Mouse (Mus musculus) myocyte (in vitro differentiated cells): ENCODE results near the gene Slc35b1. TPM values are rescaled to one million over a fixed set of nuclear protein-coding genes. Genes with fewer than 3 reads are reported as not detected.
"Not testable (repeated sequence)": the region's sequence is repeated elsewhere in the genome, so short reads cannot be mapped to it uniquely, and the experiment has no call there.

Experiments used
- H3K27me3 ChIP-seq: one replicate; pipeline ENCODE4 v1.6.1; 2011; ENCODE audit not compliant: control insufficient read depth, insufficient read depth, insufficient read length
- H3K36me3 ChIP-seq: one replicate; pipeline ENCODE4 v1.6.1; 2011; ENCODE audit not compliant: control insufficient read depth, insufficient read depth
- H3K4me2 ChIP-seq: one replicate; pipeline ENCODE4 v1.6.1; 2011; ENCODE audit warnings: low read depth, control low read depth
- H3K4me3 ChIP-seq: one replicate; pipeline ENCODE4 v1.5.1; 2011; ENCODE audit warnings: mild to moderate bottlenecking, control low read depth, moderate library complexity
- H3K79me2 ChIP-seq: one replicate; pipeline ENCODE4 v1.6.1; 2011; ENCODE audit not compliant: control insufficient read depth, insufficient read depth
- H3ac ChIP-seq: one replicate; pipeline ENCODE4 v1.6.1; 2011; ENCODE audit not compliant: control insufficient read depth, insufficient read length
- CEBPB ChIP-seq: IDR thresholded peaks from 2 replicates; pipeline ENCODE4 v1.6.1; 2011; ENCODE audit warnings: mild to moderate bottlenecking, moderate library complexity; ENCODE audit not compliant: poor library complexity, insufficient read depth, severe bottlenecking
- E2F4 ChIP-seq: IDR thresholded peaks from one replicate; pipeline ENCODE4 v1.6.1; 2011; ENCODE audit warnings: mild to moderate bottlenecking, control low read depth, moderate library complexity; ENCODE audit not compliant: insufficient read depth
- MAX ChIP-seq: IDR thresholded peaks from one replicate; pipeline ENCODE4 v1.6.1; 2011; ENCODE audit warnings: low read depth, mild to moderate bottlenecking, control low read depth
- MYOD1 ChIP-seq, 3 experiments: IDR thresholded peaks; one replicate each; pipeline ENCODE4 v1.6.1; 2011; ENCODE audit warnings: control low read depth in 2 of 3, low read depth in 2 of 3, mild to moderate bottlenecking in 2 of 3, moderate library complexity in 1 of 3; ENCODE audit not compliant: insufficient read length in 2 of 3, control insufficient read depth in 1 of 3
- MYOG ChIP-seq, 3 experiments: IDR thresholded peaks; one replicate each; pipeline ENCODE4 v1.6.1; 2011; ENCODE audit warnings: control low read depth in 2 of 3, low read depth in 2 of 3, mild to moderate bottlenecking in 2 of 3; ENCODE audit not compliant: insufficient read length in 2 of 3, control insufficient read depth in 1 of 3, insufficient read depth in 1 of 3
- POLR2A ChIP-seq: IDR thresholded peaks from one replicate; pipeline ENCODE4 v1.6.1; 2011; ENCODE audit warnings: low read depth, mild to moderate bottlenecking, control low read depth, moderate library complexity; ENCODE audit not compliant: insufficient read length
- POLR2AphosphoS2 ChIP-seq: IDR thresholded peaks from one replicate; pipeline ENCODE4 v1.6.1; 2011; ENCODE audit warnings: low read depth, control low read depth; ENCODE audit not compliant: insufficient read length
- REST ChIP-seq: IDR thresholded peaks from one replicate; pipeline ENCODE4 v1.6.1; 2011; ENCODE audit warnings: mild to moderate bottlenecking, control low read depth, moderate library complexity; ENCODE audit not compliant: insufficient read depth, insufficient read length
- SRF ChIP-seq: IDR thresholded peaks from one replicate; pipeline ENCODE4 v1.6.1; 2011; ENCODE audit warnings: low read depth; ENCODE audit not compliant: control insufficient read depth, insufficient read length
- TCF12 ChIP-seq: IDR thresholded peaks from one replicate; pipeline ENCODE4 v1.6.1; 2011; ENCODE audit warnings: mild to moderate bottlenecking, control low read depth; ENCODE audit not compliant: poor library complexity, insufficient read depth, severe bottlenecking
- TCF3 ChIP-seq: IDR thresholded peaks from one replicate; pipeline ENCODE4 v1.6.1; 2011; ENCODE audit warnings: low read depth, control low read depth; ENCODE audit not compliant: insufficient read length
- USF1 ChIP-seq: IDR thresholded peaks from one replicate; pipeline ENCODE4 v1.6.1; 2011; ENCODE audit warnings: low read depth, mild to moderate bottlenecking, control low read depth, moderate library complexity
- polyA plus RNA-seq: library from polyadenylated mRNA; unstranded; fragments of >200 nt; fragmentation: generic; extraction: Trizol; gene quantifications from one replicate; pipeline ENCODE4 v1.2.1, GENCODE M21; 2012; ENCODE audit warnings: missing spikeins

Gene Slc35b1
- polyA plus RNA-seq, 1 experiment = 66.7 TPM

- peak overlapping the region; percentile 6 for H3K4me3 ChIP-seq
- H3K27me3 ChIP-seq = no peaks in the 10 kb centered on the region
- no peaks in the 10 kb centered on the region for H3K79me2 ChIP-seq
- no peaks in the 10 kb centered on the region for H3K36me3 ChIP-seq
- peak overlapping the region; percentile 80 for H3K4me2 ChIP-seq
- TF ChIP-seq MYOG (IDR thresholded peaks at IDR 0.05; ENCODE audit: control insufficient read depth in 1 of 3, insufficient read depth in 1 of 3, insufficient read length in 2 of 3, low read depth in 2 of 3) = no peak
- TF ChIP-seq POLR2AphosphoS2 = no peak
- TF ChIP-seq POLR2A = peak; percentile 49
- no peak for TF ChIP-seq SRF
- no peak for TF ChIP-seq REST
- peak; percentile 57; the same call in 1 of the 2 replicates for TF ChIP-seq CEBPB
- TF ChIP-seq MYOD1 (IDR thresholded peaks at IDR 0.05; ENCODE audit: control insufficient read depth in 1 of 3, insufficient read length in 2 of 3, low read depth in 2 of 3) = no peak
- no peak for TF ChIP-seq TCF3
- peak; percentile 83 for TF ChIP-seq USF1
- peak; percentile 70 for TF ChIP-seq MAX
- TF ChIP-seq TCF12 = no peak
- TF ChIP-seq E2F4 = no peak
- no peak overlapping the region for H3ac ChIP-seq
Measured at GRCm38 (mm10) chr11:95403382-95404340, 19.2 kb downstream of the Slc35b1 start.

GRCm38 (mm10) chr11:95405771-95406170, 21.3 kb downstream of the Slc35b1 start:
- no peaks in the 10 kb centered on the region for H3K79me2 ChIP-seq
- H3K4me2 ChIP-seq = no peak overlapping the region
- TF ChIP-seq TCF3 (no peak), MAX (no peak), TCF12 (no peak), POLR2A (no peak), E2F4 (no peak), MYOD1 (IDR thresholded peaks at IDR 0.05; ENCODE audit: control insufficient read depth in 1 of 3, insufficient read length in 2 of 3, low read depth in 2 of 3) (no peak), MYOG (IDR thresholded peaks at IDR 0.05; ENCODE audit: control insufficient read depth in 1 of 3, insufficient read depth in 1 of 3, insufficient read length in 2 of 3, low read depth in 2 of 3) (no peak), REST (no peak), CEBPB (no peak), POLR2AphosphoS2 (no peak), USF1 (no peak), SRF (no peak)
- no peak overlapping the region for H3ac ChIP-seq
- no peaks in the 10 kb centered on the region for H3K36me3 ChIP-seq
- no peak overlapping the region for H3K4me3 ChIP-seq
- no peaks in the 10 kb centered on the region for H3K27me3 ChIP-seq

GRCm38 (mm10) chr11:95406398-95406797, 21.9 kb downstream of the Slc35b1 start:
- H3K4me2 ChIP-seq = not testable (repeated sequence)

GRCm38 (mm10) chr11:95409450-95410112, 25.1 kb downstream of the Slc35b1 start:
- no peak overlapping the region for H3K4me3 ChIP-seq
- TF ChIP-seq POLR2AphosphoS2 (no peak), POLR2A (no peak), USF1 (no peak), CEBPB (no peak), SRF (no peak), MYOG (IDR thresholded peaks at IDR 0.05; ENCODE audit: control insufficient read depth in 1 of 3, insufficient read depth in 1 of 3, insufficient read length in 2 of 3, low read depth in 2 of 3) (no peak), TCF12 (no peak), TCF3 (no peak)
- no peak overlapping the region for H3ac ChIP-seq
- H3K27me3 ChIP-seq = no peaks in the 10 kb centered on the region
- no peaks in the 10 kb centered on the region for H3K79me2 ChIP-seq
- no peak overlapping the region for H3K4me2 ChIP-seq
- no peaks in the 10 kb centered on the region for H3K36me3 ChIP-seq

More at GRCm38 (mm10) chr11:95406398-95406797, 21.9 kb downstream of the Slc35b1 start:
- not testable (repeated sequence) for H3K4me3 ChIP-seq, H3ac ChIP-seq, H3K36me3 ChIP-seq, H3K27me3 ChIP-seq, H3K79me2 ChIP-seq

GRCm38 (mm10) chr11:95411453-95412013, 27.0 kb downstream of the Slc35b1 start:
- H3ac ChIP-seq = no peak overlapping the region
- H3K4me2 ChIP-seq = no peak overlapping the region
- TF ChIP-seq SRF (no peak), USF1 (no peak), MYOG (IDR thresholded peaks at IDR 0.05; ENCODE audit: control insufficient read depth in 1 of 3, insufficient read depth in 1 of 3, insufficient read length in 2 of 3, low read depth in 2 of 3) (no peak), MAX (no peak), MYOD1 (IDR thresholded peaks at IDR 0.05; ENCODE audit: control insufficient read depth in 1 of 3, insufficient read length in 2 of 3, low read depth in 2 of 3) (no peak)
- H3K36me3 ChIP-seq = no peaks in the 10 kb centered on the region
- peaks cover 18% of the 10 kb centered on the region for H3K79me2 ChIP-seq
- H3K27me3 ChIP-seq = no peaks in the 10 kb centered on the region
- no peak overlapping the region for H3K4me3 ChIP-seq
